Mouse (Mus musculus): Measurements from ENCODE around the gene Ptprm. TPM values are rescaled to one million over a fixed set of nuclear protein-coding genes. Genes with fewer than 3 reads are reported as not detected.

The Ptprm gene
- polyA plus RNA-seq, 1 experiment from 2014 or later: 24.7 TPM

- Histone ChIP-seq H3K4me2 (no peak overlapping the region), H3K27me3 (no peaks in the 10 kb centered on the region), H3K4me1 (replicated peaks) (no peaks in the 10 kb centered on the region), H3K9ac (no peak overlapping the region), H3K4me3 (no peak overlapping the region), H3K36me3 (no peaks in the 10 kb centered on the region), H3K27ac (replicated peaks) (no peak overlapping the region), H3K9me3 (no peaks in the 10 kb centered on the region)
- WGBS: 96% methylated on average over 4 of the region's 4 CpGs
- ATAC-seq (ENCODE audit: low FRiP score, low read depth): no peak
Observed at GRCm38 (mm10) chr17:66708748-66709147, 645.5 kb downstream of the Ptprm start.

- H3K4me1 ChIP-seq (replicated peaks): no peaks in the 10 kb centered on the region
- no peak overlapping the region for H3K27ac ChIP-seq (replicated peaks)
- H3K4me2 ChIP-seq: no peak overlapping the region
- H3K36me3 ChIP-seq: no peaks in the 10 kb centered on the region
- ATAC-seq (ENCODE audit: low FRiP score, low read depth): no peak
- no peaks in the 10 kb centered on the region for H3K27me3 ChIP-seq
- H3K9ac ChIP-seq: no peak overlapping the region
- 71% methylated on average over 8 of the region's 8 CpGs for WGBS
- H3K4me3 ChIP-seq: no peak overlapping the region
- no peaks in the 10 kb centered on the region for H3K9me3 ChIP-seq
Observed at GRCm38 (mm10) chr17:66707684-66708083, 646.6 kb downstream of the Ptprm start.

- H3K4me2 ChIP-seq: no peak overlapping the region
- peaks cover 11% of the 10 kb centered on the region; the same call in 1 of the 2 replicates for H3K4me1 ChIP-seq (replicated peaks)
- no peak overlapping the region for H3K4me3 ChIP-seq
- H3K9ac ChIP-seq: no peak overlapping the region
- 59% methylated on average over 11 of the region's 11 CpGs for WGBS
- no peaks in the 10 kb centered on the region for H3K36me3 ChIP-seq
- no peaks in the 10 kb centered on the region for H3K27me3 ChIP-seq
- H3K27ac ChIP-seq (replicated peaks): no peak overlapping the region
- H3K9me3 ChIP-seq: no peaks in the 10 kb centered on the region
- peak; percentile 45; the same call in 1 of the 2 replicates for ATAC-seq (ENCODE audit: low FRiP score, low read depth)
Observed at GRCm38 (mm10) chr17:66701358-66702184, 652.7 kb downstream of the Ptprm start.

GRCm38 (mm10) chr17:66699896-66700295 lies 654.4 kb downstream of the Ptprm start:
- Histone ChIP-seq H3K27me3 (no peaks in the 10 kb centered on the region), H3K36me3 (no peaks in the 10 kb centered on the region), H3K4me1 (replicated peaks) (peaks cover 11% of the 10 kb centered on the region; the same call in 1 of the 2 replicates), H3K4me3 (no peak overlapping the region), H3K4me2 (no peak overlapping the region), H3K27ac (replicated peaks) (no peak overlapping the region), H3K9me3 (no peaks in the 10 kb centered on the region), H3K9ac (no peak overlapping the region)
- WGBS: 78% methylated on average over 5 of the region's 5 CpGs
- no peak for ATAC-seq (ENCODE audit: low FRiP score, low read depth)

GRCm38 (mm10) chr17:66697650-66698049 lies 656.6 kb downstream of the Ptprm start:
- no peak overlapping the region for H3K9ac ChIP-seq
- H3K4me2 ChIP-seq: no peak overlapping the region
- no peak overlapping the region for H3K27ac ChIP-seq (replicated peaks)
- H3K4me1 ChIP-seq (replicated peaks): peaks cover 23% of the 10 kb centered on the region
- H3K9me3 ChIP-seq: no peaks in the 10 kb centered on the region
- ATAC-seq (ENCODE audit: low FRiP score, low read depth): no peak
- 88% methylated on average over 12 of the region's 12 CpGs for WGBS
- H3K36me3 ChIP-seq: no peaks in the 10 kb centered on the region
- H3K27me3 ChIP-seq: no peaks in the 10 kb centered on the region
- no peak overlapping the region for H3K4me3 ChIP-seq

GRCm38 (mm10) chr17:66696531-66697172 lies 657.6 kb downstream of the Ptprm start:
- WGBS: 43% methylated on average over 10 of the region's 10 CpGs
- ATAC-seq (ENCODE audit: low FRiP score, low read depth): no peak
- H3K4me1 ChIP-seq (replicated peaks): peaks cover 18% of the 10 kb centered on the region

GRCm38 (mm10) chr17:66694326-66694725 lies 659.9 kb downstream of the Ptprm start:
- no peak overlapping the region for H3K27ac ChIP-seq (replicated peaks)
- H3K9ac ChIP-seq: no peak overlapping the region
- peaks cover 18% of the 10 kb centered on the region for H3K4me1 ChIP-seq (replicated peaks)
- ATAC-seq (ENCODE audit: low FRiP score, low read depth): 0 out of 2 replicates have a peak, but pooled peaks have one; percentile 27
- H3K36me3 ChIP-seq: 0 out of 2 replicates have a peak, but pooled peaks cover 4% of the 10 kb centered on the region
- WGBS: 78% methylated on average over 4 of the region's 4 CpGs
- H3K4me3 ChIP-seq: no peak overlapping the region
- H3K4me2 ChIP-seq: 0 out of 2 replicates have a peak overlapping the region, but pooled peaks have one; percentile 7
- no peaks in the 10 kb centered on the region for H3K9me3 ChIP-seq
- no peaks in the 10 kb centered on the region for H3K27me3 ChIP-seq

More at GRCm38 (mm10) chr17:66696531-66697172, 657.6 kb downstream of the Ptprm start:
- Histone ChIP-seq H3K4me3 (no peak overlapping the region), H3K9me3 (no peaks in the 10 kb centered on the region), H3K36me3 (no peaks in the 10 kb centered on the region), H3K9ac (no peak overlapping the region), H3K4me2 (no peak overlapping the region), H3K27me3 (no peaks in the 10 kb centered on the region), H3K27ac (replicated peaks) (no peak overlapping the region)

- Histone ChIP-seq H3K4me3 (no peak overlapping the region), H3K27me3 (no peaks in the 10 kb centered on the region), H3K4me2 (peak overlapping the region; percentile 7; the same call in 1 of the 2 replicates), H3K36me3 (0 out of 2 replicates have a peak, but pooled peaks cover 4% of the 10 kb centered on the region), H3K27ac (replicated peaks) (0 out of 2 replicates have a peak overlapping the region, but pooled peaks have one; percentile 17), H3K4me1 (replicated peaks) (peaks cover 18% of the 10 kb centered on the region), H3K9ac (no peak overlapping the region), H3K9me3 (no peaks in the 10 kb centered on the region)
- 33% methylated on average over 21 of the region's 21 CpGs for WGBS
- ATAC-seq (ENCODE audit: low FRiP score, low read depth): peak; percentile 48; the same call in 1 of the 2 replicates
Observed at GRCm38 (mm10) chr17:66693676-66694304, 660.5 kb downstream of the Ptprm start.

GRCm38 (mm10) chr17:66692941-66693675 lies 661.1 kb downstream of the Ptprm start:
- no peak overlapping the region for H3K4me3 ChIP-seq
- H3K9ac ChIP-seq: no peak overlapping the region
- WGBS: 81% methylated on average over 16 of the region's 16 CpGs
- no peaks in the 10 kb centered on the region for H3K9me3 ChIP-seq
- H3K4me1 ChIP-seq (replicated peaks): peaks cover 18% of the 10 kb centered on the region
- H3K27ac ChIP-seq (replicated peaks): 0 out of 2 replicates have a peak overlapping the region, but pooled peaks have one; percentile 17
- no peak overlapping the region for H3K4me2 ChIP-seq
- ATAC-seq (ENCODE audit: low FRiP score, low read depth): 0 out of 2 replicates have a peak, but pooled peaks have one; percentile 30
- H3K27me3 ChIP-seq: no peaks in the 10 kb centered on the region
- 0 out of 2 replicates have a peak, but pooled peaks cover 4% of the 10 kb centered on the region for H3K36me3 ChIP-seq

GRCm38 (mm10) chr17:66688179-66688578 lies 666.1 kb downstream of the Ptprm start:
- 88% methylated on average over 9 of the region's 9 CpGs for WGBS

GRCm38 (mm10) chr17:66687543-66687942 lies 666.7 kb downstream of the Ptprm start:
- H3K27ac ChIP-seq (replicated peaks): peak overlapping the region; percentile 73
- H3K27me3 ChIP-seq: no peaks in the 10 kb centered on the region
- 0 out of 2 replicates have a peak, but pooled peaks cover 4% of the 10 kb centered on the region for H3K36me3 ChIP-seq
- no peaks in the 10 kb centered on the region for H3K9me3 ChIP-seq
- no peak overlapping the region for H3K4me2 ChIP-seq
- peaks cover 19% of the 10 kb centered on the region for H3K4me1 ChIP-seq (replicated peaks)
- 0 out of 2 replicates have a peak, but pooled peaks have one; percentile 5 for ATAC-seq (ENCODE audit: low FRiP score, low read depth)
- no peak overlapping the region for H3K4me3 ChIP-seq
- H3K9ac ChIP-seq: no peak overlapping the region
- 70% methylated on average over 4 of the region's 4 CpGs for WGBS

More at GRCm38 (mm10) chr17:66688179-66688578, 666.1 kb downstream of the Ptprm start:
- H3K9ac ChIP-seq: no peak overlapping the region
- no peak overlapping the region for H3K4me3 ChIP-seq
- no peaks in the 10 kb centered on the region for H3K9me3 ChIP-seq
- no peak overlapping the region for H3K4me2 ChIP-seq
- H3K27me3 ChIP-seq: no peaks in the 10 kb centered on the region
- no peak for ATAC-seq (ENCODE audit: low FRiP score, low read depth)
- peak overlapping the region; percentile 73 for H3K27ac ChIP-seq (replicated peaks)
- 0 out of 2 replicates have a peak, but pooled peaks cover 4% of the 10 kb centered on the region for H3K36me3 ChIP-seq
- H3K4me1 ChIP-seq (replicated peaks): peaks cover 20% of the 10 kb centered on the region

All from hindbrain, embryonic 15.5 days (tissue).